Mouse (Mus musculus) embryo, embryonic 9.5 days (tissue): ENCODE measurements around the gene Rab27a.
"Not testable (repeated sequence)": the region's sequence is repeated elsewhere in the genome, so short reads cannot be mapped to it uniquely, and the experiment has no call there.

Experiments
- DNase-seq: peaks from one replicate; pipeline ENCODE4 v3.0.0-alpha.2; 2017; ENCODE audit errors: extremely low spot score

Rab27a gene

DNA sequence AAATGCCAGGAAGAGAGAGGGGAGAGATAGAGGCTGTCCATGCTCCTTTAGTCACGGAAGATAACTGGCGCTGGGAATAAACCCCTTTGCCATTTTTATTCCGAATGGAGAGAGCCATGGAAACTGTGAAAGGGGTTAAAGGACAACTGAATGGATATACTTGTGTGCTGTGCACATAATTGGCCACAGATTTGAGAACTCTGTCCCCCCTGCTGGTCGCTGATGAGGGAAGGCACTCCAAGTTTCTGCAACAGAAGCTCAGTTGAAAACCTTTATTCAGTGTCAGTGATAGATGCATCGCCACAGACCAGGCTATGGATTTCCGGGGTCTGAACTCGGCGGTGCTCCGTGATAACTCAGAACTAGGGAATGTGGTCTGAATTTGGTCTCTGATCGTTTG lies 45.5 kb downstream of the Rab27a start:
- DNase-seq = no peak

DNA sequence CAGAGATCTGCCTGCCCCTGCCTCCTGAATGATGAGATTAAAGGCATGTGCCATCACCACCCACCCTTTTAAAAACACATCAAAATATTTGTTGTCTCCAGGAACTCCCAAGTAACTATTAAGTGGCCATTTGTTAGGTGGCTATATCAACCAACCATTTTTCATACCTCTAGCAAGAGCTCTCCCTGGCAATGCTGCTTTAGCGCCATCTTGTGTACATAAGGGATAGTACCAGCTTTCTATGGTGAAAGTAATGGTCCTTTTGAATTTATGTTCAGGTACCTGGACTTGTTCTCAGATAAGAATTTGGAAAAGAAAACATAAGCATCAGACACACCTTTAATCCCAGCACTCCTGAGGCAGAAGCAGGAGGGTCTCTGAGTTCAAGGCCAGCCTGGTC lies 47.1 kb downstream of the Rab27a start:
- peak; percentile 59 for DNase-seq

DNA sequence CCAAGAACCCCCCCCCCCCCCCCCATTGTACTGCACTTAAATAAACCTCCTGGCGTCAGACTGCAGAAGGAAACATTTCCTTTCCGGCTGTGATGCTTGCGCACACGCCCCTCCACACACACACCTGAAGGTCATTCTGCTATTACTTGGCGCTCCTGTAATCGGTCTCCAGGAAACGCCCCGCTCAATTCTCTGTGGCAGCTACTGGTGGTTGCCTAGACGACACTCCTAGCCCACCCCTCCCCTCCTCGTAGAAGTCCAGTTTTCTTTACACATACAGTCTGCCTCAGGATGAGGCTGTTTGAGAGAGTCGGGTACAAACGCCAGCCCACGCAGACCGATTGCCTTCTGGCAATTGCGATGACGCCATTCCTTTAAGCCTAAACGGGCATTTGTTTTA lies 49.9 kb downstream of the Rab27a start:
- no peak for DNase-seq

DNA sequence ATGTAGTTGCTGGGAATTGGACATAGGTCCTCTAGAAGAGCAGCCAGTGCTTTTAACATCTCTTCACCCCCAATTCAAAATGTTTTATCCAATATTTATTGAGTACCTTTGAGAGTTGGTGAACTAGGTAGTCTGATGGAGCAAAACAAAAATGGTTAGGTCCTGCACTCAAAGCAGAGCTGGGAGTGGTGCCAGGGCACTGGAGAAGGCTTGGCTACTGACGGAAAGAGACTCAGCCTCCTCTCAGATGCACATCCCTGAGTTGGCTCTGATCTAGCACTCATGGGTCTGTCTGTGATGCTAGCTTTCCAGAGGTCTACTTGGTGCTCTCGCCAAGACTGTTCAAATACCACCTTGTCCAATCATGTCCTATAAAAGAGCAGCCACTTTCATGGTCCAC lies 53.2 kb downstream of the Rab27a start:
- DNase-seq = no peak

DNA sequence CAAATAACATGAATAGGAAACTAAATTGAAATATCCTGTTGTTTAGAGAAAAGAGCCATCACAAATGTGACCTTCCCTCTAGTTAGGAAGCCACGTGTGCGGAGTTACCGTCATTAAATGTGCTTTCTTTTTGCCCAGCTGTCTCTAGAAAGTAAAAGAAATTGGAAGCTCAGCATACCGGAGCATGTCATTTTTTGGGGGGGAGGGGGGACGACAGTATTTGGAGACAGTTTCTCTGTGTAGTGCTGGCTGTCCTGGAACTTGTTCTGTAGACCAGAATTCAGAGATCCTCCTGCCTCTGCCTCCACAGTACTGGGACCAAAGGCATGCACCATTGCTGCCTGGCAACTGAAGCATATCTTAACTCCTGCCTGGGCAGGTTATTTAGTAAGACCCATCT lies 56.9 kb downstream of the Rab27a start, which contains the start of gene Khdc3:
Gene Khdc3, plus strand, starts transcription at position 301 of the 400 bp plus-strand sequence.
- no peak for DNase-seq

DNA sequence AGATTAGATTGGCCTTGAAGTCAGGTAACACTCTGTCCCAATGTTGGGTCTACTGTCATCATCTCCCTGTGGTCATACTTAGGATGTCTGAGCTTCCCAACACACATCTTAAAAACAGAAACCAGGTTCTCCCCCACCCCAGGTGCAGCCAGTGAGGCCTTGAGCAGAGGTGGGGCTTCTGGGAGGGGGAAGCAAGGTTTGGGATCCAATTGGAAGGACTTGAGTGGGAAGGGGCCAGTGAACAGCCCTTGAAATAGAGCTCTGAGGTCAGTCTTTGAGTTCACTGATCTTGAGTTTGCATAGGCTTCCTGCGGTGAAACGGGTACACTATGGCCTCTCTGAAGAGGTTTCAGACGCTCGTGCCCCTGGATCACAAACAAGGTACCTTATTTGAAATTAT lies 57.5 kb downstream of the Rab27a start, which contains the start of gene Gm20509:
Gene Gm20509, plus strand, starts transcription at position 290 of the 400 bp plus-strand sequence.
- DNase-seq = no peak

DNA sequence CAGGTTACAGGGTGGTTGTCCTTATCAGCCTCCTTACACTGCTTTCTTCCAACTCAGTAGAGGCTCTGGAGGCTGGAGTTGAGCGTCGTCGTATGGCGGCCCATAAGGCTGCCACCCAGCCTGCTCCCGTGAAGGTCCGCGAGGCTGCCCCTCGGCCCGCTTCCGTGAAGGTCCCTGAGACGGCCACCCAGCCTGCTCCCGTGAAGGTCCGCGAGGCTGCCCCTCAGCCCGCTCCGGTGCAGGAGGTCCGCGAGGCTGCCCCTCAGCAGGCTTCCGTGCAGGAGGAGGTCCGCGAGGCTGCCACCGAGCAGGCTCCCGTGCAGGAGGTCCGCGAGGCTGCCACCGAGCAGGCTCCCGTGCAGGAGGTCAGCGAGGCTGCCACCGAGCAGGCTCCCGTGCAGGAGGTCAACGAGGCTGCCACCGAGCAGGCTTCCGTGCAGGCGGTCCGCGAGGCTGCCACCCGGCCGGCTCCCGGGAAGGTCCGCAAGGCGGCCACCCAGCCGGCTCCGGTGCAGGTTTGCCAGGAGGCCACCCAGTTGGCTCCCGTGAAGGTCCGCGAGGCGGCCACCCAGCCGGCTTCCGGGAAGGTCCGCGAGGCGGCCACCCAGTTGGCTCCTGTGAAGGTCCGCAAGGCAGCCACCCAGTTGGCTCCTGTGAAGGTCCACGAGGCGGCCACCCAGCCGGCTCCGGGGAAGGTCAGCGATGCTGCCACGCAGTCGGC lies 58.7 kb downstream of the Rab27a start:
- peak; percentile 47 for DNase-seq

DNA sequence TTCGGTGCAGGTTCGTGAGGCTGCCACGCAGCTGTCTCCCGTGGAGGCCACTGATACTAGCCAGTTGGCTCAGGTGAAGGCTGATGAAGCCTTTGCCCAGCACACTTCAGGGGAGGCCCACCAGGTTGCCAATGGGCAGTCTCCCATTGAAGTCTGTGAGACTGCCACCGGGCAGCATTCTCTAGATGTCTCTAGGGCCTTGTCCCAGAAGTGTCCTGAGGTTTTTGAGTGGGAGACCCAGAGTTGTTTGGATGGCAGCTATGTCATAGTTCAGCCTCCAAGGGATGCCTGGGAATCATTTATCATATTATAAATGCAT lies 59.2 kb downstream of the Rab27a start:
- no peak for DNase-seq

DNA sequence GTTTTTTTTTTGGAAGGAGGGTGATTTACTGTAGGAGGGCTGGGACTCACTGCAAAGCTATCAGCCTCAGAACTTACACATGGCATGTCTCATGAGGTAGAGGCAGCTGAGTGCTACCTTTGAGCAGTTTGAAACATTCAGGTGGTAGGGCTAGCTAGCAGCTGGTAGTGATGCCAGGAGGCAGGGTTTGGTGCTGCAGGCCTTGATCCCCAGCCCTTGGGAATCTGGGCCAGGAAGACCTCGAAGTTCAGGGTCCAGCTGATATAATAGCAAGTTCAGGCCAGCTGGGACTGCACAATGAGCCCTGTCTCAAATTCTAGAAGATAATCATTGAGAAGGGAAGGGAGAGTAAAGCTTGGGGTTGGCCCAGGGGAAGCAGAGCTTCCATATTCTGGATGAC lies 60.5 kb downstream of the Rab27a start:
- DNase-seq = no peak

DNA sequence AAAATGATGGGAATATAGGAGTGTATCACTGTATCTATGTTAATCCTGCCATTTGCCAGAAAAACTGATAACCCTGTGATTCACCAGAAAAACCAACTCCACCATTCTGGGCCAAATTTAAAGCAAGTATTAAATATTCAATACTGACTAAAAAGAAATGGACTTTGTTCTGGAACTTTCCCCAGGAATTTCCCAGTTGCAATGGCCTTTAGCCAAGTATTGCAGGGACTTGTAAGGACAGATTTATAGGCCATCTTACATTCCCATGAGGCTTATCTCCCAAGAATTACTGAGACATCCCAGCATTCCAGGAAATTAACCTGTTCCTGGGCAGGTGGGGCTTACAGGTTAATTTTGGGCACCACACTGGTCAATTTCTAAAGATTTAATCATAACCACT lies 61.1 kb downstream of the Rab27a start:
- no peak for DNase-seq

DNA sequence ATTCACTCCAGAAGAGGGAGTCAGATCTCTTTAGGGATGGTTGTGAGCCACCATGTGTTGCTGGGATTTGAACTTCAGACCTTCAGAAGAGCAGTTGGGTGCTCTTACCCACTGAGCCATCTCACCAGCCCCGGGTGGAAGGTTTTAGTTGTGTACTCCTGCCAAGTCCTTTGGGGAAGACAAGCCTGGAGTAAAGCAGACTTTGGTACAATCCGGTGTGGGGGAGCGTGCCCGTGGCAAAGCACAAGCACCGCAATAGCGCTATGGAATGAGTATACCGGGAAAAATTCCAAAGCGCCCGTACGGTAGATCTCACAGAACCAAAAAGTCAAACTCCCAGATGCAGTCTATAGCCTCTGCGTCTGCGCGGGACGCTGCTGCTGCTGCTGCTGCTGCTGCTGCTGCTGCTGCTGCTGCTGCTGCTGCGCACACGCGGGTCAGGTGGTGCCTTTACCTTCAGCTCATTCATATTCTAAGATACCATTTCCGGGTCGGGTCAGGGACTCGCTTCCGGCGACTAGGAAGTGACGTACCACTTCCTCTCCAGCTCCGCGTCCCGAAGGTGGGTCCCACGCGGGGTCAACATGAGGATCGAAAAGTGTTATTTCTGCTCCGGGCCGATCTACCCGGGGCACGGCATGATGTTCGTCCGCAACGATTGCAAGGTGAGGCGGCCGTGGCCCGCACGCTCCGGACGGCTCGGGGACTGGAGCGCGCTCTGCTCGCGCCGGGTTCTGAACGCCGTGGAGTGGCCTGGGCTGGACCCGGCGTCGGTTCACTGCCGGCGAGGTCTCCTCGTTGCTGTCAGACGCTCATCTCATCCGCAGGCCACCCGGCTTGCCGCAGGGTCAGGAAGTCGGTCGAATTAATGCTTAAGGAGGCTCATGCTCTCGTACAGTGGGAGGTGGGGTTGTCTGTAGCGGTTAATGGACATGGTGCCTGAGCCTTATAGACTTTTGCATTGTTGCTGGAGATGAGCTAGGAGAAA lies 68.6 kb downstream of the Rab27a start, which contains the start of gene Rsl24d1:
Gene Rsl24d1, plus strand, starts transcription at position 508 of the 988 bp plus-strand sequence.
- peak; percentile 82 for DNase-seq

DNA sequence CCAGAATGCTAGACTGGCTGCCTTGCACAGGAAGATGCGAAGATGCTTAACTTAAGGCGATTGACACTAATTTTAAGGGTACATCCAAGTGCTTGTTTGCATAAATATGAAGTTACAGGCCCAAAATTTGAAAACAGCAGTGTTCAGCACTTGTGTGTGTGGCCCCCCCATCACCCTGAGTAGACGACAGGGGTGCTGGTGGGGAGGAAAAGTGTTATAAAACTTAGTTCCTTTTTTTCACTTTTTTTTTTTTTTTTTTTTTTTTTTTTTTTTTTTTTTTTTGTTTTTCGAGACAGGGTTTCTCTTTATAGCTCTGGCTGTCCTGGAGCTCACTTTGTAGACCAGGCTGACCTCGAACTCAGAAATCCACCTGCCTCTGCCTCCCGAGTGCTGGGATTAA lies 72.0 kb downstream of the Rab27a start:
- DNase-seq = not testable (repeated sequence)

DNA sequence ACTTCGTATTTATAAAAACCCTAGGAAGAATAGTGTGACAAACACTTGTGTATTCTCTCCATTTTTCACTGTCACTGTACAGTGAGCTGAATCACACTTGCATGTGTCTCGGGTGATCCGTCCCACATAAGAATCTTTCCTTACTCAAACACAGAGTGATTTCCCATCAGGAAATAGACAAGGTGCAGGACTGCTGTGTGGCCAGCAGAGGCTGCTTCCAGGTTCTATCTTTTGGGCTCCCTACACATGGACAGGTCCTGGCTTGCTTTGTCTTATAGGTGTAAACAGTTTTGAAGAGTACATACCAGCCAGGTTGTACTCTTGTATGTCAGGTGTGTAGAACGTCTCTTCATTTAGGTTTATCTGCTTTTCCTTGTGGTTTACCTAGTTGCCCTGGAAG lies 73.4 kb downstream of the Rab27a start:
- no peak for DNase-seq

DNA sequence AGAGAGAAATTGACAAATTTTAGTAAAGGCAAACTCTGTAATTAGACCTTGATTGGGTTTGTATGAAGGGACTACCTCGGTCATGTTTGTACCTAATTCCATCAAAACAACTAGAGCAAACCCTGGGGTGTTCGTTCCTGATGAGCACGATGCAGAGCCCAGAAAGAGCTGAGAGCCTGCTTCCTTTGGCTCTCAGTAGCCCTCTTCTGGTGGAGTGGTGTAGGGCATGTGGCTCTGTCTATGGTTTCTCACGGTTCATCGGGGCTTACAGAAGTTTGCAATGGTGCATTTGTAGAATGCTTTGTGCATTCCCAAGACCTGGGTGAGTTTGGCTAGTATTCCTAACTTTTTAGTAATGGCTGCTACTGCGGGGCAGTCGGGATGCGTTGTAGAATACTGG lies 77.1 kb downstream of the Rab27a start:
- no peak for DNase-seq

DNA sequence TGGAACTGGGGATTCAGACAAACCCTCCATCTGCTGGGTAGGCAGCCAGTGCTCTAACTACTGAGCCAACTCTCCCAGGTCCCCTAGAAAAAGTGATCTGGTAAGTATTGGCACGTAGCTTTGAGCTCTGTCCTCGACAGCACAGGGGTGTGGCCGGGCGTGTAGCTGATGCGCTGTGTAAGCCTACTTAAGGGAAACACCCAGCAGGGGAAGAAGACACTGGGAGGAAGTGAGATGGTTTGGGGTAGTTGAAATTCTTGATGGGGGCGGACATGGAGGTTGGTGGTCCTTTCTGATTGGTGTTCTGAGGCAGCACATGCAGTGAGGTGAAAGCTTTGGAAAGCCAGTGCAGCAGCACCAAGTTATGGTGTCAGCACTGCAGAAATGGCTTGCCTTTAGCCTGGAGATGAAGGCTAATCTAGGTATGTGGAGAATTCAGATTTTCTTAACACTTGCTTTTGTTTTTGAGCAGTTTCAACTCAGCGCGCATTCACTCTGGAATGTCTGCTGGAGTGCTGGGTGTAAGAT lies 80.5 kb downstream of the Rab27a start:
- no peak for DNase-seq

DNA sequence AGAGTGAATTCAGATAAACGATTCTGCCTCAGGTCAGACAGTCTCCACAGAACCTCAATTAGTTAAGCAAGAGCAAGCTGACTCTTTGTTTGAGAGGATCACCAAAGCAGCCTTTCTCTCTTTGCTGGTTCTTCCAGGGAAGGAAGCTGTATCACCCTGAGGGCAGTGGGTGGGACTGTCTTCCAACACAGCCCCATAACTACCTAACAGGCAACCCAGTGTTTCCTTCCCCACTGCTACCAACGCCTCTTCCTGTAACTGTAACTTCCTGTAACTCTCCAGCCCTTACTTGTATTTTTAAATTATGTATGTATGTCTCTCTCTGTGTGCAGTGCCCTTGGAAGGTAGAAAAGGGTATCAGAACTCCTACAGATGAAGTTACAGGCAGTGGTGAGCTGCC lies 82.8 kb downstream of the Rab27a start:
- no peak for DNase-seq

DNA sequence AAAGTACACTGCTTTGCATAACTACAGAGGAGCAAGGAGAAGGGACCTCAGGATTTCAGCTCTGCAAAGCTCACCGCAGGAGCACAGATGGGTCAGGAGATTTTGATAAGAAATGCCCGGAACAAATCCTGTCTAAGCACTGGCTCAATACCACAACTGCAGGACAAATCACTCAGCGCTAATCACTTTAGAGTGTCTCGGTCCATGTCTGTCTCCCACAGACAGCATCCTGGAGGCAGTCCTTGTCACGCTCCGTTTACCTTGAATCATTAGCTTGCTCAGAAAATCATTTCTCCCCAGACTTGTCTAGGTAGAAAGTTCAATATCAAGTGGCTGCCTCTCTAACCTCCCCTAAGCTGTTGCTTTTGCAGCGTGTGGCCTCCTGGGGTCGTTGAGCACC lies 85.2 kb downstream of the Rab27a start:
- DNase-seq = no peak

DNA sequence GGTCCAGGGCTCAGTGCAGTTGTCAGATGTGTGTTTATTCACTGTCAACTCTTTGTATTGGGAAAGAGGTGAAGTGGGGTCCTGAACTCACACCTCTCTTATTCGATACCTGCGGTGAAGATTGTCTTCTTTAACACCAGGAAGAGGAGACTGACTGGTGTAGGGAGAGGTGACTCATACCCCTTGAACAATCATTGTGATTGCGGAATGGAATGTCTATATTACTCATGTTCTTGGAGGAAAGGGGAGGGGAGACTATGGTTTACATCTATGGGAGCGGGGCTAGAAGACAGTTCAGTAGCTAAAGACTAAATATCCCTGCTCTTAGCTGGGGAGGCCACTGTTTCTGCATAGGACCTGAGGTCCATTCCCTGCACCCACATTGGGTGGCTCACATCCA lies 85.9 kb downstream of the Rab27a start:
- no peak for DNase-seq

DNA sequence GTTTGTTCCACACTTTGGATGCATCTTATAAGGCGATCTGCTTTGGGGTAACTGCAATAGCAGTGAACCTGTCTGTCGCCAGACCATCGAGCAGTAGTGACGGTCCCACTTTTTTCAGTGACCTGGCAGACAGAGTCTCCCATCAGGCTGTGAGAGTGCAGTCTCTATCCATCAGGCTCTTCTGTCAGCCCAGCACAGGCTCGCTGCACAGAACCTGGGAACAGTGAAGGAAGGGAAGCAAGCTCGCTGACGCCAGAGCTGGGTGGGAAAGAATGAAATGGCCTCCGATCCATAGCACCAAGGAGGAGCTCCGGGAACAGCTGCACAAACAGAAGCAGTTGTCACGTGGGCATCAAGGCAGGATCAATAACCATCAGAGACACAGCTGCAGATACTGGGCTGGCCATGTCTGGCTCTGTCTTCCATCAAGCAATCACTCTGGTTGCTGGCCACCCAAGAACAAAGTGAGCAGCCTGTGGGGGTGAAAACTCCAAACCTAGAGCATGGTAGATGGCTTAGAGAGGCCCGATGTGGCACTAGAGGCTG lies 92.8 kb downstream of the Rab27a start:
- DNase-seq = peak; percentile 19
